Mouse (Mus musculus): Measurements from ENCODE around the gene Rab22a. TPM values are rescaled to one million over a fixed set of nuclear protein-coding genes. Genes with fewer than 3 reads are reported as not detected.
"Not testable (repeated sequence)": the region's sequence is repeated elsewhere in the genome, so short reads cannot be mapped to it uniquely, and the experiment has no call there.

Gene Rab22a
- 41.4 and 42.5 TPM in 2 replicates for polyA plus RNA-seq (2016; fragmentation: Nextera tagmentation; extraction: Ambion mirVana)

DNA sequence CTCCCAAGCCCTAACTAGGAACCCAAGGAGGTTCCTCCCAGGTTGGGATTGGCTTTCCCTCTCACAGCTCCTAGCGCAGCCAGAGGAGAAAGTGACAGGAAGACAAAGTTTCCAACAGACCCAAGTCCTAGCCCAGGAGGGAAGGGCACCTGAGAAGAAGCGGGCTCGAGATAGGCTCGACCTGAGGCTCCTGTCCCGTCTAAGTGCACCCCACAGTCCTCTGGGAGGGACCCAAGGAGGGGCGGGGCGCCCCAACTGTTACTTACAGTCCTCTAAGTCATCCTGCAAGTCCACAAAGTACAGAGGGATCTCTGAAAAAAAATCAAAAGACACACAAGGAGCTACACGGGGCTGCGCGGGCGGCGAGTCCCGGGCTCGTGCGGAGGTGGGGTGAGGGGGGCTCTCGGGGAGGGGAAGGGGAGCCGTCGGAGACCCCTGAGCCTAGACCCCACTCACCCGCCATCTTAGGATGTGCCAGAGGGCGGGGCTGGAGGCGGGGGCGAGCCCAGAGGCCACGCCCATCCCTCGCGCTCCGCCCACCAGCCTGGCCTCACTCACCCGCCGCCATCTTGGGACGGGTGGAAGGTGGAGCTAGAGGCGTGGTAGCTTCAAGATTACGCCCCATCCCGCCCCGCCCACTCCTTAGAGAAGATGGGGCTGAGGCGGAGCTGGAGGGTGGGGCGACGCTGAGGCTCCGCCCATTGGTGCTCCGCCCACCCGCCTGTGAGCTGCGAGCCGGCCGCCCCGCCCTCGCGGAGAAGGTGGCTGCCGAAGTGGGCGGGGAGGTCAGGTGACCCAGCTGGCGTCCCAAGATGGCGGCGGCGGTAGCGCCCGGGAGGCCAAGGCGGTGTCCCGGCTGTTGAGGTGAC is at the start of gene Rab22a:
Gene Rab22a, plus strand, starts transcription at position 704 of the 869 bp plus-strand sequence.
- H3K4me2 ChIP-seq (replicated peaks), result peak within 1 kb of the TSS; percentile 87
- ATAC-seq (ENCODE audit: low FRiP score, low read depth), result peak; percentile 96

GRCm38 (mm10) chr2:173615378-173616081 is 44.0 kb upstream of the Rab22a start:
- Histone ChIP-seq H3K4me3 (no peak overlapping the region), H3K4me2 (replicated peaks) (no peak overlapping the region), H3K27me3 (no peaks in the 10 kb centered on the region), H3K9me3 (no peaks in the 10 kb centered on the region), H3K9ac (replicated peaks) (no peak overlapping the region), H3K4me1 (0 out of 2 replicates have a peak, but pooled peaks cover 5% of the 10 kb centered on the region), H3K27ac (replicated peaks) (no peak overlapping the region), H3K36me3 (0 out of 2 replicates have a peak, but pooled peaks cover 9% of the 10 kb centered on the region)
- ATAC-seq (ENCODE audit: low FRiP score, low read depth), result no peak
- 86% methylated on average over 11 of the region's 11 CpGs for WGBS

More for the DNA sequence above, at the start of gene Rab22a:
- H3K4me1 ChIP-seq, result peaks cover 34% of the 10 kb centered on the region
- H3K27ac ChIP-seq (replicated peaks), result 0 out of 2 replicates have a peak within 1 kb of the TSS, but pooled peaks have one; percentile 32
- no peaks in the 10 kb centered on the region for H3K27me3 ChIP-seq
- WGBS, result 1% methylated on average over 55 of the region's 55 CpGs
- H3K4me3 ChIP-seq, result peak within 1 kb of the TSS; percentile 84
- H3K9ac ChIP-seq (replicated peaks), result peak within 1 kb of the TSS; percentile 85
- H3K36me3 ChIP-seq, result peaks cover 21% of the 10 kb centered on the region
- H3K9me3 ChIP-seq, result no peaks in the 10 kb centered on the region

DNA sequence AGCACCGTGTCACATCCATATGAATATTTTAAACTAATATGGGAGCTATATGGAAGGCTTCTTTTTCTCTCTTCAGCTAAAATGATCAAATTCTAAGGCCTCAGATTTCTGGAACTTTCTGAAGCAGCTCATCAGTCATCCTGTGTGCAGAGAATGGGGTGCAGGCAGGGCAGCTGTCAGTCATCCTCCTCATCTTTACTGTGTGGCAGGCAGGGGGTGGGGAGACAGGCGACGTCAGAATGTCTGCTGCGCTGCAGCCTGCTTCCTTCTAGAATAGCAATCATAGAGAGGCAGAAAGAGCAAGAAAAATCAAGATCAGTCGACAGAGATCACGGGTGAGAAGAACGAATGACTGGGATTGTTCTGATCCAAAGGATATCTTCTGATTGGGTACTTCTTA is 43.4 kb upstream of the Rab22a start:
- Histone ChIP-seq H3K9me3 (no peaks in the 10 kb centered on the region), H3K27ac (replicated peaks) (no peak overlapping the region), H3K36me3 (0 out of 2 replicates have a peak, but pooled peaks cover 9% of the 10 kb centered on the region), H3K4me1 (0 out of 2 replicates have a peak, but pooled peaks cover 4% of the 10 kb centered on the region), H3K4me2 (replicated peaks) (no peak overlapping the region), H3K4me3 (no peak overlapping the region), H3K27me3 (no peaks in the 10 kb centered on the region), H3K9ac (replicated peaks) (no peak overlapping the region)
- 82% methylated on average over 7 of the region's 7 CpGs for WGBS
- ATAC-seq (ENCODE audit: low FRiP score, low read depth), result no peak

DNA sequence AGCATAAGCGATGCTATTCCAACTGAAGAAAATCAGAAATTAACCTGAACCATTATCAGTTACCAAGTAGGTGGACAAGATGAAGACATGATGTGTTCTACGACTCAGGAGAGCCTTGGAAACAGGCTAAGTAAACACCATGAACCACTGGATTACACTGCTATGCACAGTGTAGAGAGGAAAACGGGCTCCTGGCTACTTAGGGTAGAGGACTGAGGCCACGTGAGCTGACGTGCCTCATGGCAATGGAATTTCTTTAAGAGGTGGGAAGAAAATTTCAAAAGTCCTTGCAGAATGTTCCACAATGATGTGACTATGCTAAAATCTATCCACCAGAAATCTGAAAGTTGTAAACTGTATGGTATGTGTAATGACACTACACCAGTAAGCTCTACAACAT is 40.4 kb upstream of the Rab22a start:
- Histone ChIP-seq H3K4me1 (no peaks in the 10 kb centered on the region; the same call in 1 of the 2 replicates), H3K27ac (replicated peaks) (no peak overlapping the region), H3K4me2 (replicated peaks) (no peak overlapping the region), H3K9ac (replicated peaks) (no peak overlapping the region), H3K4me3 (no peak overlapping the region), H3K36me3 (0 out of 2 replicates have a peak, but pooled peaks cover 9% of the 10 kb centered on the region), H3K9me3 (no peaks in the 10 kb centered on the region), H3K27me3 (no peaks in the 10 kb centered on the region)
- no peak for ATAC-seq (ENCODE audit: low FRiP score, low read depth)
- WGBS, result 86% methylated on average over 5 of the region's 5 CpGs

GRCm38 (mm10) chr2:173620645-173621044 is 38.9 kb upstream of the Rab22a start:
- Histone ChIP-seq H3K9ac (replicated peaks) (no peak overlapping the region), H3K4me1 (no peaks in the 10 kb centered on the region; the same call in 1 of the 2 replicates), H3K27ac (replicated peaks) (no peak overlapping the region), H3K36me3 (no peaks in the 10 kb centered on the region), H3K4me2 (replicated peaks) (no peak overlapping the region), H3K4me3 (no peak overlapping the region), H3K27me3 (no peaks in the 10 kb centered on the region), H3K9me3 (no peaks in the 10 kb centered on the region)
- WGBS, result 97% methylated on average over 4 of the region's 4 CpGs
- ATAC-seq (ENCODE audit: low FRiP score, low read depth), result no peak

GRCm38 (mm10) chr2:173622173-173622601 is 37.4 kb upstream of the Rab22a start:
- Histone ChIP-seq H3K9ac (replicated peaks) (no peak overlapping the region), H3K9me3 (no peaks in the 10 kb centered on the region), H3K27me3 (no peaks in the 10 kb centered on the region), H3K4me3 (no peak overlapping the region), H3K4me2 (replicated peaks) (no peak overlapping the region), H3K36me3 (no peaks in the 10 kb centered on the region), H3K27ac (replicated peaks) (0 out of 2 replicates have a peak overlapping the region, but pooled peaks have one; percentile 5), H3K4me1 (no peaks in the 10 kb centered on the region; the same call in 1 of the 2 replicates)
- WGBS, result 67% methylated on average over 7 of the region's 7 CpGs
- ATAC-seq (ENCODE audit: low FRiP score, low read depth), result 0 out of 2 replicates have a peak, but pooled peaks have one; percentile 34

DNA sequence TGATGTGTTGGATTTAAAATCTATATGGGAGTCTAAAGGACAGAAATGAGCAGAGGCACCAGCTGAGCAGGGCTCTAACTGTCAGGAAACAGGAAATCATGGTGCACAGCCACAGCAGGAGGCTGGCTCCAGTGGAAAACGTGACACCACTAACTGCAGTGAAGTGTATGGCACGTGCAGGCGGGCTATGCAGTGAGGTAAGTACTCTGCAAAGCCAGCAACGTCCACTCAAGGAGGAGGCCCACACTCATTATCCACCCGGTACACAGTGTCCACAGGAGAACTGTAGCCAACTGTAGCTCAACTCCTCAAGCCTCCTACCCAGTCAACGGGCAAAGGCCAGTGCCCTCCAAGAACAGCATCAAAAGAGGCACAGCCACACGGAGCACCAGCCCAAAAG is 34.9 kb upstream of the Rab22a start:
- Histone ChIP-seq H3K9ac (replicated peaks) (no peak overlapping the region), H3K27me3 (no peaks in the 10 kb centered on the region), H3K36me3 (no peaks in the 10 kb centered on the region), H3K4me3 (no peak overlapping the region), H3K27ac (replicated peaks) (no peak overlapping the region), H3K4me2 (replicated peaks) (no peak overlapping the region), H3K9me3 (no peaks in the 10 kb centered on the region), H3K4me1 (no peaks in the 10 kb centered on the region; the same call in 1 of the 2 replicates)
- WGBS, result 73% methylated on average over 7 of the region's 7 CpGs
- ATAC-seq (ENCODE audit: low FRiP score, low read depth), result no peak

DNA sequence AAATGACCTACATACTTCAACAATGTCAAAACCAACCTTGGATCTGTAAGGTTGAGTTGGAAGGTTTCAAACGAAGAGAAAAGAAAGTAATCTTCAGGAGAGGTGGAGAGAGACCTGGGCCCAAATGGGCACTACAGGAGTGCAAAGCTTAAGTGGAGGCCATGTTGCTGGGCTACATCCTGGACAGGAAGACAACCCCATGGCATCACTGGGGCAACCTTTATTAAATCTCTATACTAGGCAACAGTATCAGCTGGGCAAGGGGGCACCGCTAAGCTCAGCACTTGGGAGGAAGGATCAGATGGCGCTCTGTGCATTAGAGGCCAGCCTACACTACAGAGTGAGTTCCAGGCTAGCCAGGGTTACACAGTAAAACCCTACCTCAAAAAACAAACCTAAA is 33.8 kb upstream of the Rab22a start:
- no peak overlapping the region for H3K4me2 ChIP-seq (replicated peaks)
- 83% methylated on average over 3 of the region's 3 CpGs for WGBS
- no peak overlapping the region for H3K4me3 ChIP-seq
- no peaks in the 10 kb centered on the region for H3K9me3 ChIP-seq
- no peaks in the 10 kb centered on the region for H3K36me3 ChIP-seq
- no peak overlapping the region for H3K27ac ChIP-seq (replicated peaks)
- no peaks in the 10 kb centered on the region for H3K27me3 ChIP-seq
- H3K4me1 ChIP-seq, result no peaks in the 10 kb centered on the region; the same call in 1 of the 2 replicates
- no peak for ATAC-seq (ENCODE audit: low FRiP score, low read depth)
- H3K9ac ChIP-seq (replicated peaks), result no peak overlapping the region

DNA sequence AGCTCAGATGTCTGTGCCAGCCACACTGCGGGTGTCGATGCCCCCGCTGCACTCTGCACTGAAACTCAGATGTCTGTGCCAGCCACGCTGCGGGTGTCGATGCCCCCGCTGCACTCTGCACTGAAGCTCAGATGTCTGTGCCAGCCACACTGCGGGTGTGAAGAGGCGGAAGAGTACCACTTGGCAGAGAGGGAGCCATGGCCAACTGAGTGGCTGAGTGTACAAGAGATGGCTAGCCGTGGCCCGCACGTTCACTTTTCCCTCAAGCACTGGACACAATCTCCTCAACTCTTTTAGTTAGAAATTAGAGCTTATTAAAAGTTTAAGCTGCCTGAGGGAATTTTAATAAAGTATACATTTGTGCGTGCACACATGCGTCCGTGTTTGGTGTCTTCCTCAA is 25.5 kb upstream of the Rab22a start:
- not testable (repeated sequence) for H3K9me3 ChIP-seq, H3K4me3 ChIP-seq
- WGBS, result 94% methylated on average over 15 of the region's 15 CpGs

GRCm38 (mm10) chr2:173641370-173641769 is 18.2 kb upstream of the Rab22a start:
- no peak overlapping the region for H3K27ac ChIP-seq (replicated peaks)
- no peak overlapping the region for H3K4me3 ChIP-seq
- H3K9me3 ChIP-seq, result 0 out of 2 replicates have a peak, but pooled peaks cover 3% of the 10 kb centered on the region
- no peak overlapping the region for H3K4me2 ChIP-seq (replicated peaks)
- no peak overlapping the region for H3K9ac ChIP-seq (replicated peaks)
- H3K36me3 ChIP-seq, result peaks cover 5% of the 10 kb centered on the region; the same call in 1 of the 2 replicates
- H3K27me3 ChIP-seq, result no peaks in the 10 kb centered on the region
- no peak for ATAC-seq (ENCODE audit: low FRiP score, low read depth)
- no peaks in the 10 kb centered on the region for H3K4me1 ChIP-seq

More for the DNA sequence above, 25.5 kb upstream of the Rab22a start:
- not testable (repeated sequence) for H3K4me1 ChIP-seq; H3K4me2 ChIP-seq (replicated peaks); H3K27ac ChIP-seq (replicated peaks); H3K36me3 ChIP-seq; ATAC-seq (ENCODE audit: low FRiP score, low read depth); H3K9ac ChIP-seq (replicated peaks); H3K27me3 ChIP-seq

DNA sequence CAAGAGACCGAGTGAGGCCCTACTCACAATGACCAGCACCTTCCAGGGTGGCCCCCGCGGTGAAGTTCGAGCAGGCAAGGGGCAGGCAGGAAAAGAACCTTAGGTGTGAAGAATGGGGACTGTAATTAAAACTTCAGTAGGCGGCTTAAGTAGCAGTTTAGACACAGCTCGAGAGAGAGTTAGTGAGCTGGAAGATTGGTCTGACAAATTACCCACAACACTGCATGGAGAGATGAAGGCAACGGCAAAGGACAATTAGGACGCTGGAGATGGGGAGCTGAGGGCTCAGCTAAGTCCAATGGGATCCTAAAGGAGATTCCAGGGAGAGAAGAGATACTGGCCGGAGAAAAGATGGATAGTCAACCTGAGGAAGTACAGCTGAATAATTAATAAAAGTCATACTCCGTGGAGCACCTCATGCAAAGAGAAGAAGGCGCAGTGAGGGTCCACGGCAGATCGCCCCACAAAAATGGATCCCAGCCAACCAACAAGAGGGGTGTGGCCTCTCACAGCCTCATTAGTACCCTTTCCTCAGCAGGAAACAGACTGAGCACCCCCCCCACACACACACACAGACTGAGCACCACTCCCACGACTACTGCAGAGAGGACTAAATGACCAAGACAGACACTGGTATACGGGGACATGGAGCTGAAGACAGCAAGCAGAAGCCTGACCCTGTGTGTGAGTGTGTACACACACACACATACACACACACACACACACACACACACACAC is 17.1 kb upstream of the Rab22a start:
- 66% methylated on average over 15 of the region's 15 CpGs for WGBS
- ATAC-seq (ENCODE audit: low FRiP score, low read depth), result 0 out of 2 replicates have a peak, but pooled peaks have one; percentile 34
- Histone ChIP-seq H3K4me2 (replicated peaks) (no peak overlapping the region), H3K4me3 (no peak overlapping the region), H3K9ac (replicated peaks) (no peak overlapping the region), H3K27me3 (no peaks in the 10 kb centered on the region), H3K9me3 (no peaks in the 10 kb centered on the region), H3K36me3 (0 out of 2 replicates have a peak, but pooled peaks cover 1% of the 10 kb centered on the region), H3K27ac (replicated peaks) (no peak overlapping the region), H3K4me1 (peaks cover under 1% of the 10 kb centered on the region; the same call in 1 of the 2 replicates)
